Mouse (Mus musculus) left cerebral cortex, postnatal 4 days (tissue): ENCODE measurements at regions not wholly inside any gene's neighbourhood (a gene's known extent, or its start where the extent isn't known, plus 50 kb on each side); places are given as distances from the start of the nearest gene placed in this dataset.

Source experiments
- DNase-seq: peaks from one replicate; pipeline ENCODE4 v3.0.0-alpha.2; 2022
- intact Hi-C: fragments of 180-260 bp; cut with DNase I; formaldehyde crosslinking; loops from one replicate; pipeline ENCODE4 v1.15.1; 2025

- intact Hi-C loops: no loop called here
- DNase-seq: no peak
Observed at GRCm38 (mm10) chr3:159069957-159070684, 425.1 kb upstream of the Depdc1a start.

- no peak for DNase-seq
- intact Hi-C loops: no loop called here
Observed at GRCm38 (mm10) chr3:159056960-159057525, 438.2 kb upstream of the Depdc1a start.

GRCm38 (mm10) chr3:159034806-159035205 lies 460.4 kb upstream of the Depdc1a start:
- DNase-seq: no peak
- intact Hi-C loops: no loop called here

GRCm38 (mm10) chr3:159031581-159031980 lies 463.7 kb upstream of the Depdc1a start:
- intact Hi-C loops: no loop called here
- DNase-seq: no peak

GRCm38 (mm10) chr3:159030675-159031074 lies 464.6 kb upstream of the Depdc1a start:
- intact Hi-C loops: no loop called here
- DNase-seq: no peak

- DNase-seq: no peak
- intact Hi-C loops: no loop called here
Observed at GRCm38 (mm10) chr3:159029951-159030350, 465.3 kb upstream of the Depdc1a start.

- DNase-seq: no peak
Observed at GRCm38 (mm10) chr3:159020447-159020846, 458.4 kb upstream of the Lrrc7 start.

GRCm38 (mm10) chr3:159017269-159017668 lies 455.2 kb upstream of the Lrrc7 start:
- no peak for DNase-seq
- intact Hi-C loops: no loop called here

More at GRCm38 (mm10) chr3:159020447-159020846, 458.4 kb upstream of the Lrrc7 start:
- intact Hi-C loops: no loop called here

GRCm38 (mm10) chr3:159016426-159016825 lies 454.4 kb upstream of the Lrrc7 start:
- intact Hi-C loops: no loop called here
- no peak for DNase-seq

- peak; percentile 16 for DNase-seq
- intact Hi-C loops: no loop called here
Observed at GRCm38 (mm10) chr3:159010954-159011638, 449.1 kb upstream of the Lrrc7 start.

GRCm38 (mm10) chr3:159004013-159004412 lies 442.0 kb upstream of the Lrrc7 start:
- DNase-seq: no peak
- intact Hi-C loops: no loop called here

- intact Hi-C loops: no loop called here
- DNase-seq: no peak
Observed at GRCm38 (mm10) chr3:158985438-158986111, 423.6 kb upstream of the Lrrc7 start.

- intact Hi-C loops: no loop called here
- DNase-seq: peak; percentile 21
Observed at GRCm38 (mm10) chr3:158947063-158947462, 385.0 kb upstream of the Lrrc7 start.

- DNase-seq: no peak
- intact Hi-C loops: no loop called here
Observed at GRCm38 (mm10) chr3:158905104-158905503, 343.1 kb upstream of the Lrrc7 start.

GRCm38 (mm10) chr3:158899458-158899857 lies 337.4 kb upstream of the Lrrc7 start:
- no peak for DNase-seq
- intact Hi-C loops: loop anchor here (10.0 kb wide), 1 partner anchor 335 kb away; the partner anchor contains the start of gene Lrrc7

GRCm38 (mm10) chr3:158886732-158887386 lies 324.8 kb upstream of the Lrrc7 start:
- intact Hi-C loops: no loop called here
- no peak for DNase-seq

- intact Hi-C loops: no loop called here
- no peak for DNase-seq
Observed at GRCm38 (mm10) chr3:158886301-158886711, 324.3 kb upstream of the Lrrc7 start.
